Mouse (Mus musculus): Measurements from ENCODE around the gene Ppard.
"Not testable (repeated sequence)": the region's sequence is repeated elsewhere in the genome, so short reads cannot be mapped to it uniquely, and the experiment has no call there.

Gene Ppard

DNA sequence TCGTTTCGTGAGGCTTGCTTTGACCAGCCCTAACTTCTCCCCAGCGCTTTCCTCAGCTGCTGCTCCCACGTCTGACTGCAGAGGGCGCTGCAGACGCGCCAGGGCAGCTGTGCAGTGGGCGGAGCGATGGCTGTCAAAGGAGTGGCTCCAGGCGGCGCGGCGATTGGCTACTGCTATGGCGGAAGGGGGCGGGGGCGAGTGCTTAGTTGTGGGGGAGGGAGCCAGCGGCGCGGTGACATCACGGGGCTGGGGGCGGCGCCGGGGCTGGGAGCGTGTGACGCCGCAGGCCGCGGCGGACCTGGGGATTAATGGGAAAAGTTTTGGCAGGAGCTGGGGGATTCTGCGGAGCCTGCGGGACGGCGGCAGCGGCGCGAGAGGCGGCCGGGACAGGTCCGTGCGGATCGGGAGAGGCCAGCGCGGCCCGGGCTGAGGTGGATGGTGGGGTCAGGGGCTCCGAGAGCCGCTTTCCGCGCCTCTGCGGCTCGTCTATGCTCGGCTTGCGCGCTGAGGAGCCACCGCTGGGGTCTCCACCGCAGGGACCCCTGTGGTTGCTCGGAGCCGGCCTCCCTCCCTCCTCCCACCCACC lies at the start of gene Ppard:
TSS of gene Ppard (plus strand) at position 226 of the 586 bp plus-strand sequence.
- peak; percentile 100 for DNase-seq

DNA sequence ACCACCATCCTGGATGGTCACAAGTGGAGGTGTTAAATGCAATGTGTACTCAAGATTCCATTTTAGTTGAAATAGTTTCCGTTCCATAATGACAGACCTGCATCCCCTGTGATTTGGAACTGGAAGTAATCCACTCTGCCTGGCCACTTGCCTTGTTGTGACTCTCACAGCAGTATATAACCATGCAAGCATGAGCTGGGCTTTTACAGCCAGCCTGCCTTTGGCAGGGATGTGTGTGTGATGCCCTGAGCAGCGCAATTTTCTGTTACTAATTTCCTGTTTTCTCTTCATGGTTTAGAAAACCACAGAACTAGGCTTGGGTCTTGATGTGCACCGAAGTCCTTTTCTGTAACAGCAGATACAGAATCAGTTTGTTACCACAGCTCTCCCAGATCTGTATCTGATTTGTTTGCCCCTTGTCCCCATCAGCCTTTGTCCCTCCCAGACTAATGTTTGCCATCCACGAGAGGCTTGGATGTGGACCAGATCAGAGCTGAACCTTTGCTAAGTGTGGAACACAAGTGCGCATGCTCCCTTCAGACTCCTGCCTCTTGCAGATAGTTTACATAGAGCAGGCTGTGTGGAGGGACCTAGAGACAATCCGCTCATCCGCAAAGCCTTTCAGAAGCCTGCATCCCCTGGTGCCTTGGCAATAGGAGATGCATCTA lies 47.4 kb upstream of the Ppard start:
- DNase-seq, result no peak

GRCm38 (mm10) chr17:28188313-28188712 lies 44.2 kb upstream of the Ppard start:
- DNase-seq, result no peak

GRCm38 (mm10) chr17:28192754-28193153 lies 39.7 kb upstream of the Ppard start:
- DNase-seq, result no peak

GRCm38 (mm10) chr17:28193559-28193958 lies 38.9 kb upstream of the Ppard start:
- DNase-seq, result no peak

- no peak for DNase-seq
Observed at GRCm38 (mm10) chr17:28195033-28195432, 37.5 kb upstream of the Ppard start.

DNA sequence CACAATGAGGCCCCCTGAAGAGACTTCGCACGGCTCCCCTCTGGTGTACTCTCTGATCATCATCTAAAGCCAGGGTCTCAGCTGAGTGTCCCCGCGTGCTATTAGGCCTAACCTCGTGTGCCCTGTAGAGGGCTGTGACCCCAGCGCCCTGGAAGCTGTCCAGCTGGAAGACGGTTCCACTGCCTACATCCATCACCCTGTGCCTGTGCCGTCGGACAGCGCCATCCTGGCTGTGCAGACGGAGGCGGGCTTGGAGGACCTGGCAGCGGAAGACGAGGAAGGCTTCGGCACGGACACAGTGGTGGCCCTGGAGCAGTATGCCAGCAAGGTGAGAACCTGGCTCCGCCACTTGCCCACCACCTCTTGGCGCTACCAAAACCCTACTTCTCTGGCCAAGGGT lies 34.9 kb upstream of the Ppard start:
- peak; percentile 50 for DNase-seq

GRCm38 (mm10) chr17:28201982-28202381 lies 30.5 kb upstream of the Ppard start:
- DNase-seq, result no peak

- DNase-seq, result peak; percentile 66
Observed at GRCm38 (mm10) chr17:28204052-28204720, 28.3 kb upstream of the Ppard start.

- no peak for DNase-seq
Observed at GRCm38 (mm10) chr17:28205443-28205842, 27.1 kb upstream of the Ppard start.

DNA sequence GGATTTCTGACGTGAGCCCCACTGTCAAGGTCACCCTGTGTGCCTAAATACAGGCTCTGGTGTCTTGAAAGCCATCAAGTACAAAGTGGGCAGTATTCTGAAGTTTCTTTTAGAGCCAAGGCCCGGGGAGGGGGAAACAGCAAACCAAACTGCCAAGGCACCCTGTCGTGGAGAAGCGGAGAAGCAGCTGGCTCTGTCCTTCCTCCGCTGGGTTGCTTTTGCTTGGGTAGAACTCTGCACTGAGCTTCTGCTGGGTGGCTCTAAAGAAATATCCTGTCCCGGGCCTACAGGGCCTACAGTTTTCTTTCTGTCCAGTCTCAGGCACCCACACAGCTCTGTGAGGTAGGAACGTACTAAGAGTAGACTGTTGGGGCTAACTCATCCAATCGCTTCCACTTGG lies 25.4 kb upstream of the Ppard start:
- DNase-seq, result no peak

- peak; percentile 89 for DNase-seq
Observed at GRCm38 (mm10) chr17:28207591-28208313, 24.7 kb upstream of the Ppard start, which contains the start of gene Def6. Def6 (plus strand) TSS chr17:28207778.

GRCm38 (mm10) chr17:28208314-28208612 lies 24.2 kb upstream of the Ppard start:
- DNase-seq, result no peak

DNA sequence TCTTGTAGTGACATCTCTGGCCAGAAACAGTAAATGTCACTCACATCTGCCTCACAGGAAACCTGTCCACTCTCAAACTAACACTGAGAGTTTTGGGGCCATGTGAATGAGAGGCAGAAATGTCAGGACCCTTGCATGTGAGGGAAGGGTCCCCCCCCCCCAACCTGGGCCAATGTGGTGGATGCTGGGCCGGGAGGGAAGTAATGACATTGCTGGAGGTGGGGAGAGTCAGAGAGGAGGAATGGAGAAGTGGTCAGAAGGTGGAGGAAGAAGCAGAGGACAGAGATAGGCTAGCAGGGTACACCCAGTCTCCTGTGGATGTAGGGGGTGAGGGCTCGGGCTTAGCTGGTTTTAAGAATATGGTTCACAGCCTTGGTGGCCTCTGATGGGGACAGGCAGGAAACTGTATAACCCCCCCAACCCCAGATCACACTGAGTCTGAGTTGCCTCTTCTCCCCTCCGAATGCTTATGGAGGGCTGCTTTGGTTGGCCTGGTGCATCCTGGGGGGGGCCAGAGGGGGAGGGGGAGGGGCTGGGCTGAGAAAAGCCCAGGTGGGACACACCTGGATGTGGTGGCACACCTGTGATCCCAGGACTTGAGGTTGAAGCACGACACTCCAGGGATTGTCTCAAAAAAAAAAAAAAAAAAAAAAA lies 22.9 kb upstream of the Ppard start:
- DNase-seq, result no peak

- DNase-seq, result no peak
Observed at GRCm38 (mm10) chr17:28211921-28212341, 20.6 kb upstream of the Ppard start.

DNA sequence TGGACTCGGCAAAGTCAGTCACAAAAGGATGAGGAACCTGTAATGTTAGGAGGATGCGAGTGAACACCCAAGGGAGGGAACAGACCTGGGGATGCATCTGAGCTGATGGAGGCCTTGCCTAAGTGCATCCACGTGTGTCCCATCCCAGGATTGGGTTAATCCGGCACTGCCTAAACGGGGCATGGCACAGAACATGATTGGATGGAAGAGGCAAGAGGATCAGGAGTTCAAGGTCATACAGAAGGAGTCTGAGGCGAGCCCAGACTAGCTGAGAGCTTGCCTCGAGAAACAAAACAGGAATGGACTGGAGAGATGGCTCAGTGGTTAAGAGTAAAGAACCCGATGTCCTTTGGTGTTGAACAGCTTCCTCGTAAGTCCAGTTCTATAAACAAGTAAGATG lies 20.1 kb upstream of the Ppard start:
- no peak for DNase-seq

- DNase-seq, result no peak
Observed at GRCm38 (mm10) chr17:28213236-28213635, 19.3 kb upstream of the Ppard start.

DNA sequence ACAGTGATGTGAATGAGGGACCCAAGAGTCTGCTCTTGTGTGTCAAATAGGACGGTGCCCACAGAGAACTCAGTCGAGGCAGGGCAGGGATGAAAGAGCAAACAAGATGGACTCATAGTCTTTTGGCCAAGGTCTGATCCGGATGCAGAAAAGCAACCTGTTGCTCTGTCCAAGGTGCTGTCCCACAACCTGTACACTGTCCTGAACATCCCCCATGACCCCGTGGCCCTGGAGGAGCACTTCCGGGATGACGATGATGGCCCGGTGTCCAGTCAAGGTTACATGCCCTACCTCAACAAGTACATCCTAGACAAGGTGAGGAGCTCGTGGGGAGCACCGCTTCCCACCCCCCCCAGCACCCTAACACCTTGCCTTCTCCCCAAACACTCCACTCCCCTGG lies 15.7 kb upstream of the Ppard start:
- DNase-seq, result no peak

GRCm38 (mm10) chr17:28217721-28218649 lies 14.5 kb upstream of the Ppard start:
- no peak for DNase-seq

GRCm38 (mm10) chr17:28222463-28222862 lies 10.0 kb upstream of the Ppard start:
- DNase-seq, result not testable (repeated sequence)

GRCm38 (mm10) chr17:28223561-28224391 lies 8.7 kb upstream of the Ppard start:
- DNase-seq, result peak; percentile 97
